Mouse (Mus musculus): ENCODE measurements around the gene Amph. TPM values are rescaled to one million over a fixed set of nuclear protein-coding genes. Genes with fewer than 3 reads are reported as not detected.

Amph gene
- polyA plus RNA-seq, 1 experiment from 2014 or later, result 1.8 TPM

DNA sequence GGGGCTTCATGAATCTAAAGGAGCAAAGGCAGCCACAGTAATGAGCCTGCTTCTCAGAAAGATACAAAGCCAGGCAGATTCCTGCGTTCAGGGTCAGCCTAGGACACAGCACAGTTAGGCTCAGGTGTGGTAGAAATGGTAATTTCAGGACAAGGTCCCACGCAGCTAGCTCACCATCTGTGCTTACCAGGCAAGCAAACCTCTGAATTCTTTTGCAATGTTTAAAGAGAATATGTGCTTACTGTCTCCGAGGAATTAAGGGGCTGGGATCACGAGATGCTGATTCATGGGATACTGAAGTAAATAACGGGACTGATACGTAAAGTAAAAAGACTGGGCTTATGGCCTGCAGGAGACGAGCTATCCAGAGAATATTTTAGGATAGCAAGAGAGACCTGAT lies 212.6 kb downstream of the Amph start:
- Histone ChIP-seq H3K36me3 (ENCODE audit: control insufficient read depth, insufficient read depth, low read length) (no peaks in the 10 kb centered on the region), H3K27ac (ENCODE audit: low read depth, low read length) (no peak overlapping the region), H3K4me1 (ENCODE audit: control insufficient read depth, insufficient read depth, low read length) (no peaks in the 10 kb centered on the region), H3K4me3 (ENCODE audit: low read depth, low read length) (no peak overlapping the region), H3K27me3 (ENCODE audit: control insufficient read depth, insufficient read depth, low read length) (no peaks in the 10 kb centered on the region), H3K9me3 (replicated peaks; ENCODE audit: control insufficient read depth, low read length) (no peaks in the 10 kb centered on the region), H3K4me2 (no peak overlapping the region), H3K9ac (ENCODE audit: low read depth, low read length) (no peak overlapping the region)
- WGBS (ENCODE audit: insufficient replicate concordance), result 70% methylated on average over 7 of the region's 7 CpGs
- no peak for ATAC-seq (replicated peaks; ENCODE audit: insufficient number of reproducible peaks, low FRiP score, low TSS enrichment)

DNA sequence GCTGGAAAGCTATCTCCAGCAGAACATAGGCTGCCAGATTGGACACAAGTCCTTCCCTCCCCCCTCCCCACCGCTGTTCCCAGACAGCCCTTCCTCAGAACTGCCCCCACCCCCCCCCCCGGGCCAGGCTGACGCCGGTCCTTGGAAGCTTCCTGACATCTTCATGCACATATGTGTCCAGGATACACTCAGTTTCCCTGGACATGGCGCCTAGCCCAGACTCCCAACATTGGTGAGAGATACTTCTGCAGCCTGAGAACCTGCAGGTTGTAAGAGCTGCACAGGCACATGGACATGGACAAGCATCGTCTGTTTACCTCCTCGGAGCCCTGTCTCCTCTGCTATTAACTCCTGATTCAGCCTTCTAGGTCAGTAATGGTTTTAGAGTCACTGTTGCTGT lies 213.1 kb downstream of the Amph start:
- H3K9ac ChIP-seq (ENCODE audit: low read depth, low read length), result no peak overlapping the region
- no peaks in the 10 kb centered on the region for H3K27me3 ChIP-seq (ENCODE audit: control insufficient read depth, insufficient read depth, low read length)
- WGBS (ENCODE audit: insufficient replicate concordance), result 38% methylated on average over 7 of the region's 7 CpGs
- H3K36me3 ChIP-seq (ENCODE audit: control insufficient read depth, insufficient read depth, low read length), result no peaks in the 10 kb centered on the region
- no peak overlapping the region for H3K4me3 ChIP-seq (ENCODE audit: low read depth, low read length)
- H3K27ac ChIP-seq (ENCODE audit: low read depth, low read length), result no peak overlapping the region
- no peaks in the 10 kb centered on the region for H3K9me3 ChIP-seq (replicated peaks; ENCODE audit: control insufficient read depth, low read length)
- H3K4me2 ChIP-seq, result no peak overlapping the region
- no peaks in the 10 kb centered on the region for H3K4me1 ChIP-seq (ENCODE audit: control insufficient read depth, insufficient read depth, low read length)
- no peak for ATAC-seq (replicated peaks; ENCODE audit: insufficient number of reproducible peaks, low FRiP score, low TSS enrichment)

DNA sequence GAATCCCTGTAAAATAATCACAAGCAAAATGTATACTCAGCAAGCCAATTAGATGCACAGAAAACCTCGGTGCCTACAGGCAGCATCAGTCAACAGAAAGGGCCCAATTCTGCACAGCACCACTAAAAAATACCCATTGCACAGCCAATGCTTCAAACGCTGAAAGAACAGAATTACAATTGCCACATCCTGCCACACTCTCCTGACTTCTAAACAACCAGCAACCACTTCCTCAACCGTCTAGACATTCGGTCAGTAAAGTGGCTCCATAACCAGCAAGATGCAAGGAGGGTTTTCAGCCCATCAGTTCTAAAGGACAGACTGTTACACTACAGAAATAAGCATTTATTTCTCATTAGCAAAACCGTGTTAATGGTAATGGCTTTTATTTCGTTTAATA lies 214.1 kb downstream of the Amph start:
- H3K4me1 ChIP-seq (ENCODE audit: control insufficient read depth, insufficient read depth, low read length), result no peaks in the 10 kb centered on the region
- 76% methylated on average over 6 of the region's 6 CpGs for WGBS (ENCODE audit: insufficient replicate concordance)
- ATAC-seq (replicated peaks; ENCODE audit: insufficient number of reproducible peaks, low FRiP score, low TSS enrichment), result no peak

DNA sequence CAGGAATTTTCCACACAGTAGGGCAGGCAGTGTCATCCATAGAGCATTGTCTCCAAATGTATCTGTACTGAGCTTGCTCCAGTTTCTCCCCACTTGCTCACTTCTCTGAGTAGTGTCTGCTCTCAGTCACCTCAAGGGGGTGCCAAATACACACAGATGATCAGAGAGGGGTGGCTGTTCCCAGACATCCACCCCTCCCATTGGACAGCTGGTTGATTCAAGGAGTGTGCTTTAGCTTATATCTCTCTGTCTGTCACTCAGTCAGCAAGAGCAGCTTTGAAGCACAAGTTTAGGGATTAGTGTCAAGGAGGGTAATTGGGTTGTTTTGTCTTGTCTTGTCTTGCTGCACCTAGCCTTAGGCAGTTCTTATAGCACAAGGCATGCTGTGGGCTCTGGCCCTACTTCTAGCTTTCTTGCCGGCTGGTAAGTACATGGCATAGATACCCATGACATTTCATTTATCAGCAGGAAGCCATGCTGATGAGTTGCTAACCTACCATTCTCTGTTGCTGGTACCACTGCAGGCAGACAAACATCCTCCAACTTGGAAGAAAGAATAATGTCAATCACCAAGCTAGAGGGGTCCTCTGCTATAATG lies 229.8 kb downstream of the Amph start:
- H3K27ac ChIP-seq (ENCODE audit: low read depth, low read length), result no peak overlapping the region
- no peak overlapping the region for H3K4me3 ChIP-seq (ENCODE audit: low read depth, low read length)
- no peak overlapping the region for H3K4me2 ChIP-seq
- no peaks in the 10 kb centered on the region for H3K36me3 ChIP-seq (ENCODE audit: control insufficient read depth, insufficient read depth, low read length)
- no peak overlapping the region for H3K9ac ChIP-seq (ENCODE audit: low read depth, low read length)
- H3K9me3 ChIP-seq (replicated peaks; ENCODE audit: control insufficient read depth, low read length), result no peaks in the 10 kb centered on the region
- H3K27me3 ChIP-seq (ENCODE audit: control insufficient read depth, insufficient read depth, low read length), result no peaks in the 10 kb centered on the region
- peak; percentile 72 for ATAC-seq (replicated peaks; ENCODE audit: insufficient number of reproducible peaks, low FRiP score, low TSS enrichment)
- WGBS (ENCODE audit: insufficient replicate concordance), result 48% methylated on average over 1 of the region's 1 CpGs
- no peaks in the 10 kb centered on the region for H3K4me1 ChIP-seq (ENCODE audit: control insufficient read depth, insufficient read depth, low read length)

More for the DNA sequence above, 214.1 kb downstream of the Amph start:
- Histone ChIP-seq H3K36me3 (ENCODE audit: control insufficient read depth, insufficient read depth, low read length) (no peaks in the 10 kb centered on the region), H3K9ac (ENCODE audit: low read depth, low read length) (no peak overlapping the region), H3K9me3 (replicated peaks; ENCODE audit: control insufficient read depth, low read length) (no peaks in the 10 kb centered on the region), H3K4me2 (no peak overlapping the region), H3K27me3 (ENCODE audit: control insufficient read depth, insufficient read depth, low read length) (no peaks in the 10 kb centered on the region), H3K4me3 (ENCODE audit: low read depth, low read length) (no peak overlapping the region), H3K27ac (ENCODE audit: low read depth, low read length) (no peak overlapping the region)

DNA sequence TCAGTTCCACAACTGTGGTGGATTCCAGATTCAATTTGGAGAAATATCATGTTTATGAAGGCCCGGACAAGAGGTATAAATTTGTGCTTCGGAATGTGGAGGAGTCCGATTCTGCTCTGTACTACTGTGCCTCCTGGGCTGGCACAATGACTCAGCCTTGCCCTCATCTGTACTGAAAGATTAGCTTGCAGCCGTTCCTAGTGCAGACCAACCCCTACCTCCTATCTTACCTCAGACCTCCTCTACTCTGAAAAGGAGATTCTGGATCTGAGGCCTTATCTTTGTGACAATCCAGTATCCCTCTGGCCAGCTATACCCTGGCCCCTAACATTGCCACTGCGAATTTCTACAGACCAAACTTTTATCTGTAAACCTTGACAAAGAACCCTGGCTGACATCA lies 230.3 kb downstream of the Amph start:
- Histone ChIP-seq H3K27ac (ENCODE audit: low read depth, low read length) (no peak overlapping the region), H3K4me2 (no peak overlapping the region)
- ATAC-seq (replicated peaks; ENCODE audit: insufficient number of reproducible peaks, low FRiP score, low TSS enrichment), result no peak

DNA sequence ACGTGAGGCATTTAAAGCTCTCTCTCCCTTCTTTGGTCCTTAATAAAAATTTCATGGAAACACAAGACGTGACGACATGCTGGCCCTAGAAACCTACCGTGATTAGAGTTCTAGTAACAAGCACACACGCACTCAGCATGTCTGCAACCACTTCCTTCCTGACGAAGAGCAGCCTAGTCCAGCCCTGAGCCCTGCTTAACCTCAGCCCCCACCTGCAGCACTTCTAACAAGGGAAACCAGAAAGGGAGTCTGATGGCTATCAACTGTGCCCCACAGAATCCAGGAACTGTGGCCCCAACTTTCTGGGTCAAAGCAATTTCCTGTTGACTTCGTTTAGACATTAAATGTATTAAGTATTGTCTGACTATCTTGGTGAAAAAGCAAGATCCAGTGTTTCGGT lies 234.3 kb downstream of the Amph start:
- Histone ChIP-seq H3K27me3 (ENCODE audit: control insufficient read depth, insufficient read depth, low read length) (no peaks in the 10 kb centered on the region), H3K4me3 (ENCODE audit: low read depth, low read length) (no peak overlapping the region), H3K9ac (ENCODE audit: low read depth, low read length) (no peak overlapping the region), H3K4me2 (no peak overlapping the region), H3K36me3 (ENCODE audit: control insufficient read depth, insufficient read depth, low read length) (no peaks in the 10 kb centered on the region), H3K9me3 (replicated peaks; ENCODE audit: control insufficient read depth, low read length) (no peaks in the 10 kb centered on the region), H3K27ac (ENCODE audit: low read depth, low read length) (no peak overlapping the region), H3K4me1 (ENCODE audit: control insufficient read depth, insufficient read depth, low read length) (no peaks in the 10 kb centered on the region)
- 46% methylated on average over 8 of the region's 8 CpGs for WGBS (ENCODE audit: insufficient replicate concordance)
- ATAC-seq (replicated peaks; ENCODE audit: insufficient number of reproducible peaks, low FRiP score, low TSS enrichment), result no peak

More for the DNA sequence above, 230.3 kb downstream of the Amph start:
- H3K4me1 ChIP-seq (ENCODE audit: control insufficient read depth, insufficient read depth, low read length), result no peaks in the 10 kb centered on the region
- no peaks in the 10 kb centered on the region for H3K36me3 ChIP-seq (ENCODE audit: control insufficient read depth, insufficient read depth, low read length)
- H3K27me3 ChIP-seq (ENCODE audit: control insufficient read depth, insufficient read depth, low read length), result no peaks in the 10 kb centered on the region
- H3K9me3 ChIP-seq (replicated peaks; ENCODE audit: control insufficient read depth, low read length), result no peaks in the 10 kb centered on the region
- no peak overlapping the region for H3K9ac ChIP-seq (ENCODE audit: low read depth, low read length)
- 68% methylated on average over 5 of the region's 5 CpGs for WGBS (ENCODE audit: insufficient replicate concordance)
- H3K4me3 ChIP-seq (ENCODE audit: low read depth, low read length), result no peak overlapping the region

DNA sequence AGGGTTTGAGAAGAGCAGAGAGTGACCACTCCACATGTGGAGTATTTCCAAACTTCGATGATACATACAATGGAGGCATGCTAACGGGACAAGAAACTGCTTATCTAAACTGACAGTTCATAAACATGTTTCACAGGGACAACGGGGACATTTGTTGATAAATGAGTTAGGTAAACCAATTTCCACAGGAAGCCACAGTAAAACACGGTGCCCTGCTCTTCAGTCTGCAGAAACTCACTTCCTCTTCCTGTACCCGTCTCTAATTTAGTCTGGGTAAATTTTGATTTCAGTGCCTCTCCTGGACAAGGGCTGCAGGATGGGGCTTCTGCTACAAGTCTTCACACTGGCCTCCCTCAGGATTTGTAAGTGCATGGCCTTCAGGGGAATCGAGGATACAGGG lies 242.0 kb downstream of the Amph start:
- 46% methylated on average over 6 of the region's 6 CpGs for WGBS (ENCODE audit: insufficient replicate concordance)
- no peak overlapping the region for H3K27ac ChIP-seq (ENCODE audit: low read depth, low read length)
- no peak for ATAC-seq (replicated peaks; ENCODE audit: insufficient number of reproducible peaks, low FRiP score, low TSS enrichment)
- no peaks in the 10 kb centered on the region for H3K4me1 ChIP-seq (ENCODE audit: control insufficient read depth, insufficient read depth, low read length)
- no peaks in the 10 kb centered on the region for H3K27me3 ChIP-seq (ENCODE audit: control insufficient read depth, insufficient read depth, low read length)
- no peaks in the 10 kb centered on the region for H3K9me3 ChIP-seq (replicated peaks; ENCODE audit: control insufficient read depth, low read length)
- H3K4me2 ChIP-seq, result no peak overlapping the region
- no peaks in the 10 kb centered on the region for H3K36me3 ChIP-seq (ENCODE audit: control insufficient read depth, insufficient read depth, low read length)
- no peak overlapping the region for H3K4me3 ChIP-seq (ENCODE audit: low read depth, low read length)
- no peak overlapping the region for H3K9ac ChIP-seq (ENCODE audit: low read depth, low read length)

DNA sequence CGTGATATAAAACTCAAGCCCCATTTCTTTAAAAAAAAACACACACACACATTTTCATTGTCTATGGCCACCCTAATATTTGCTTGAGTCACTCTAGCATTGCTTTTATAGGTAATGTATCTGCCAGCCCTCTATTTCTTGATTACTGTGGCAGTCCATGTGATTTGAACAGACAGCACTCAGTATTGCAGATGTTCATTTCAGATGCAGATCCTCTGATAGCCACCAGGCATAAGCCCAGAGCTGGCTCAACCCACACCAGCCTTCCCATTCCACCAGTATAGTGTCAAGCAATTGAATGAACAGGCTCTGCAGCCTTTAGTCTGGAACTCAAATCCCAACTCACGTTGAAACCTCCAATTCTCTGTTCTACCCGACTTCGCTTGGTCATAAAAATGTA lies 246.8 kb downstream of the Amph start:
- no peak overlapping the region for H3K9ac ChIP-seq (ENCODE audit: low read depth, low read length)
- no peaks in the 10 kb centered on the region for H3K36me3 ChIP-seq (ENCODE audit: control insufficient read depth, insufficient read depth, low read length)
- no peaks in the 10 kb centered on the region for H3K9me3 ChIP-seq (replicated peaks; ENCODE audit: control insufficient read depth, low read length)
- 78% methylated on average over 4 of the region's 4 CpGs for WGBS (ENCODE audit: insufficient replicate concordance)
- no peaks in the 10 kb centered on the region for H3K27me3 ChIP-seq (ENCODE audit: control insufficient read depth, insufficient read depth, low read length)
- no peak overlapping the region for H3K4me3 ChIP-seq (ENCODE audit: low read depth, low read length)
- no peaks in the 10 kb centered on the region for H3K4me1 ChIP-seq (ENCODE audit: control insufficient read depth, insufficient read depth, low read length)
- ATAC-seq (replicated peaks; ENCODE audit: insufficient number of reproducible peaks, low FRiP score, low TSS enrichment), result no peak
- no peak overlapping the region for H3K4me2 ChIP-seq
- no peak overlapping the region for H3K27ac ChIP-seq (ENCODE audit: low read depth, low read length)

DNA sequence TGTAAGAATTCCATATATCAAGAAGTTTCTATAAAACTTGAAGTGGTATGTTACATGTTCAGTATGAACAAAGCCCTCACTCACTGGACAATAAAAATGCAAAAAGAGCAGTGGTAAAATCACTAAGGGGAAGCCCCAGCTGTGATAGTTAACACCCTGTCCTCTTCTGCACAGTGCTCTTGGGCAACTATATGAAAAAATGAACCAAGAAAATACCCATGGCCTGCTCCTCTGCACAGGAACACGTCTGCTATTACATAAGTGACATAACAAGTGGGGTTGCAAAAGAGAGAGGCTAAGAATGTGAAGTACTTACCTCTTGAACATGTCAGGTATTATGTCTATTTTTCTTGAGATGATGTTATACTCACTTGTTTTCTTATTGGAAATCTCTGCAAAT lies 247.5 kb downstream of the Amph start:
- Histone ChIP-seq H3K36me3 (ENCODE audit: control insufficient read depth, insufficient read depth, low read length) (no peaks in the 10 kb centered on the region), H3K4me3 (ENCODE audit: low read depth, low read length) (no peak overlapping the region), H3K9ac (ENCODE audit: low read depth, low read length) (no peak overlapping the region), H3K4me1 (ENCODE audit: control insufficient read depth, insufficient read depth, low read length) (no peaks in the 10 kb centered on the region), H3K9me3 (replicated peaks; ENCODE audit: control insufficient read depth, low read length) (no peaks in the 10 kb centered on the region), H3K4me2 (no peak overlapping the region), H3K27me3 (ENCODE audit: control insufficient read depth, insufficient read depth, low read length) (no peaks in the 10 kb centered on the region), H3K27ac (ENCODE audit: low read depth, low read length) (no peak overlapping the region)
- no peak for ATAC-seq (replicated peaks; ENCODE audit: insufficient number of reproducible peaks, low FRiP score, low TSS enrichment)
- 63% methylated on average over 1 of the region's 1 CpGs for WGBS (ENCODE audit: insufficient replicate concordance)

Data from heart, embryonic 11.5 days (tissue).